Mouse (Mus musculus) liver, embryonic 14.5 days (tissue): ENCODE results near the gene Tbc1d10b. TPM values are rescaled to one million over a fixed set of nuclear protein-coding genes. Genes with fewer than 3 reads are reported as not detected.

Experiments
- ATAC-seq: fragments of 200-750 bp; cut with Nextera tagmentation; 2 replicates; pipeline ENCODE4 v1.8.0; 2017; ENCODE audit warnings: moderate number of reproducible peaks, mild to moderate bottlenecking, moderate library complexity; ENCODE audit not compliant: insufficient read depth
- DNase-seq, 3 experiments: peaks; one replicate each; pipeline ENCODE4 v3.0.0-alpha.2; 2012 to 2013; ENCODE audit warnings: low read depth in 3 of 3, low spot score in 3 of 3
- H3K27ac ChIP-seq: fragments of 300-500 bp; sonication (generic); 2 replicates; pipeline ENCODE4 v1.5.1; 2014; ENCODE audit warnings: moderate library complexity, mild to moderate bottlenecking, control low read depth, inconsistent platforms
- H3K27me3 ChIP-seq: fragments of 300-500 bp; sonication (generic); 2 replicates; pipeline ENCODE4 v1.6.1; 2014; ENCODE audit warnings: mild to moderate bottlenecking, low read length, moderate library complexity; ENCODE audit not compliant: control insufficient read depth, insufficient read depth
- H3K36me3 ChIP-seq: fragments of 300-500 bp; sonication (generic); replicated peaks from 2 replicates; pipeline ENCODE4 v1.6.1; 2014; ENCODE audit warnings: low read depth; ENCODE audit not compliant: control insufficient read depth, insufficient read depth
- H3K4me1 ChIP-seq, 2 experiments: fragments of 200-500 bp in 1 of 2; fragments of 300-500 bp in 1 of 2; sonication (generic) in 1 of 2; replicated peaks; 2 replicates each; pipeline ENCODE4 v1.6.1; 2012 to 2014; ENCODE audit warnings: antibody characterized with exemption in 1 of 2, inconsistent platforms in 1 of 2, low read length in 1 of 2; ENCODE audit not compliant: control insufficient read depth in 2 of 2, insufficient read depth in 2 of 2
- H3K4me2 ChIP-seq: fragments of 300-500 bp; sonication (generic); 2 replicates; pipeline ENCODE4 v1.6.1; 2014; ENCODE audit warnings: low read depth, mild to moderate bottlenecking, control low read depth, moderate library complexity
- H3K4me3 ChIP-seq, 2 experiments: fragments of 200-500 bp in 1 of 2; fragments of 300-500 bp in 1 of 2; sonication (generic) in 1 of 2; 2 replicates each; pipeline ENCODE4 v1.5.1; 2012 to 2014; ENCODE audit warnings: low read depth in 2 of 2, low read length in 2 of 2, mild to moderate bottlenecking in 2 of 2, control low read depth in 1 of 2, inconsistent platforms in 1 of 2, moderate library complexity in 1 of 2; ENCODE audit not compliant: insufficient read depth in 1 of 2
- H3K9ac ChIP-seq: fragments of 300-500 bp; sonication (generic); replicated peaks from 2 replicates; pipeline ENCODE4 v1.6.1; 2014; ENCODE audit warnings: mild to moderate bottlenecking, control low read depth, moderate library complexity
- H3K9me3 ChIP-seq: fragments of 300-500 bp; sonication (generic); 2 replicates; pipeline ENCODE4 v1.6.1; 2016; ENCODE audit warnings: low read length, mixed read lengths; ENCODE audit not compliant: control insufficient read depth
- CTCF ChIP-seq: IDR thresholded peaks from 2 replicates; pipeline ENCODE4 v1.5.1; 2016; ENCODE audit warnings: antibody characterized with exemption, low read depth, control low read depth
- EP300 ChIP-seq: IDR thresholded peaks from 2 replicates; pipeline ENCODE4 v1.6.1; 2016; ENCODE audit warnings: antibody characterized with exemption, low read depth
- WGBS: fragments of 180-500 bp; shearing (Covaris S2); extraction: QIAGEN DNeasy Blood & Tissue Kit; methylation state at CpG from one replicate; pipeline ENCODE4 v1.1.7; 2014; ENCODE audit not compliant: insufficient replicate concordance; 5-methylcytosine and 5-hydroxymethylcytosine counted together
- polyA plus RNA-seq, 2 experiments: library from polyadenylated mRNA; depleted of rRNA in 1 of 2; stranded (reverse) in 1 of 2; unstranded in 1 of 2; fragments of >200 nt; fragmentation: Nextera tagmentation in 1 of 2; extraction: Ambion mirVana in 1 of 2; gene quantifications; 2 replicates each; pipeline versions ENCODE4 v1.2.1 to v1.2.3; 2012 to 2014

Tbc1d10b gene
- polyA plus RNA-seq, 2 experiments, result 10.9 to 15.5 TPM

GRCm38 (mm10) chr7:127190672-127191071 is 17.6 kb downstream of the Tbc1d10b start:
- H3K27me3 ChIP-seq, result no peaks in the 10 kb centered on the region
- no peak overlapping the region for H3K4me3 ChIP-seq
- no peaks in the 10 kb centered on the region for H3K9me3 ChIP-seq
- ATAC-seq, result no peak
- TF ChIP-seq CTCF (no peak), EP300 (no peak)
- H3K9ac ChIP-seq, result no peak overlapping the region
- no peak for DNase-seq
- peaks cover 7 to 9% of the 10 kb centered on the region in 2 experiments; a peak in 3 of 4 replicates for H3K4me1 ChIP-seq
- 80% methylated on average over 6 of the region's 6 CpGs for WGBS
- peaks cover 27% of the 10 kb centered on the region for H3K36me3 ChIP-seq
- no peak overlapping the region for H3K4me2 ChIP-seq
- H3K27ac ChIP-seq, result no peak overlapping the region

GRCm38 (mm10) chr7:127188305-127189276 is 19.7 kb downstream of the Tbc1d10b start:
- Histone ChIP-seq H3K4me3 (no peak overlapping the region), H3K4me2 (no peak overlapping the region), H3K4me1 (peaks cover 10 to 12% of the 10 kb centered on the region in 2 experiments), H3K9ac (no peak overlapping the region), H3K36me3 (peaks cover 20% of the 10 kb centered on the region), H3K27ac (no peak overlapping the region), H3K9me3 (no peaks in the 10 kb centered on the region), H3K27me3 (no peaks in the 10 kb centered on the region)
- ATAC-seq, result no peak
- DNase-seq, result no peak
- WGBS, result 58% methylated on average over 17 of the region's 17 CpGs
- TF ChIP-seq EP300, result no peak
- no peak for TF ChIP-seq CTCF

GRCm38 (mm10) chr7:127187351-127187750 is 20.9 kb downstream of the Tbc1d10b start:
- Histone ChIP-seq H3K9ac (no peak overlapping the region), H3K36me3 (peaks cover 10% of the 10 kb centered on the region), H3K27ac (no peak overlapping the region), H3K27me3 (no peaks in the 10 kb centered on the region), H3K4me3 (no peak overlapping the region), H3K9me3 (no peaks in the 10 kb centered on the region), H3K4me2 (no peak overlapping the region), H3K4me1 (peaks cover 20 to 23% of the 10 kb centered on the region in 2 experiments)
- 71% methylated on average over 10 of the region's 10 CpGs for WGBS
- ATAC-seq (no peak), DNase-seq (no peak)
- TF ChIP-seq CTCF, result no peak
- no peak for TF ChIP-seq EP300

- 40% methylated on average over 3 of the region's 3 CpGs for WGBS
- ATAC-seq, result no peak
- peaks cover 20 to 29% of the 10 kb centered on the region in 2 experiments for H3K4me1 ChIP-seq
These were observed 22.7 kb downstream of the Tbc1d10b start for GRCm38 (mm10) chr7:127185601-127186000.

GRCm38 (mm10) chr7:127184720-127185119 is 23.5 kb downstream of the Tbc1d10b start:
- WGBS, result no CpG with 5 or more reads among the region's 1 CpGs
- Histone ChIP-seq H3K27ac (peak overlapping the region; percentile 33; the same call in 1 of the 2 replicates), H3K9me3 (no peaks in the 10 kb centered on the region), H3K4me3 (no peak overlapping the region), H3K36me3 (no peaks in the 10 kb centered on the region), H3K9ac (no peak overlapping the region), H3K27me3 (no peaks in the 10 kb centered on the region), H3K4me1 (peaks cover 24 to 34% of the 10 kb centered on the region in 2 experiments), H3K4me2 (no peak overlapping the region)
- no peak for ATAC-seq
- TF ChIP-seq EP300 (no peak), CTCF (no peak)
- DNase-seq, result no peak

More at GRCm38 (mm10) chr7:127185601-127186000, 22.7 kb downstream of the Tbc1d10b start:
- H3K4me2 ChIP-seq, result no peak overlapping the region
- H3K36me3 ChIP-seq, result no peaks in the 10 kb centered on the region
- no peaks in the 10 kb centered on the region for H3K9me3 ChIP-seq
- H3K27me3 ChIP-seq, result no peaks in the 10 kb centered on the region
- TF ChIP-seq EP300 (no peak), CTCF (peak; percentile 72)
- no peak overlapping the region for H3K27ac ChIP-seq
- no peak overlapping the region for H3K4me3 ChIP-seq
- no peak overlapping the region for H3K9ac ChIP-seq
- no peak for DNase-seq
